Mouse (Mus musculus): ENCODE measurements around the gene Sppl2a.

DNA sequence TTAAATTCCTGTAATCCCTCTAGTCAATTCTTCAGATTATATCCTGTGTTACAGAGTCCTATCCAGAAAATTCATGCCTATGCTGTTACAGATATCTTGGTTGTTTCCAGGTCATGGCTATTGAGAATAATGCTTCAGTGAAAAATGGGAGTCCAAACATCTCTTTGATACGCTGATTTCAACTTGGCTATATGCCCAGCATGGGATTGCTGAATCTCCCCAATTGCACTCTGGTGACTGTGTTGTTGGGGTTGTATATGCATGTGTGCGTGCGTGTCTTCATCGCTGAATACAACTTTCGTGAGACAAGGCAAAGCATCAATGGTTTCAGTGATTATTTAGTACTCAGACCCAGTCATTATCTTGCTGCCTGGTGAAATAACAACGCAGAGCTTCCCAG, 5.0 kb upstream of the Sppl2a start:
- TF ChIP-seq CTCF (IDR thresholded peaks at IDR 0.05) (no peak), EP300 (IDR thresholded peaks at IDR 0.05) (no peak)

Measured in lung, postnatal 0 days (tissue).